Mouse (Mus musculus) gastrocnemius, postnatal 36 days (tissue): ENCODE measurements around the gene Siglec1. TPM values are rescaled to one million over a fixed set of nuclear protein-coding genes. Genes with fewer than 3 reads are reported as not detected.
A peak's percentile ranks its signal among the peaks of the same experiment; 100 is the strongest.
"Not testable (repeated sequence)": the region's sequence is repeated elsewhere in the genome, so short reads cannot be mapped to it uniquely, and the experiment has no call there.

Source experiments
- DNase-seq, 2 experiments: peaks; one replicate each; pipeline ENCODE4 v3.0.0; 2022
- intact Hi-C: fragments of 180-260 bp; cut with DNase I; formaldehyde crosslinking; loops from one replicate; pipeline ENCODE4 v1.15.1; 2025
- total RNA-seq, 2 experiments: library from RNA; stranded (reverse); gene quantifications; 2 replicates each; pipeline ENCODE4 v1.2.3; 2021

The Siglec1 gene
- total RNA-seq, 2 experiments from 2014 or later, result 0.43 to 0.76 TPM

DNA sequence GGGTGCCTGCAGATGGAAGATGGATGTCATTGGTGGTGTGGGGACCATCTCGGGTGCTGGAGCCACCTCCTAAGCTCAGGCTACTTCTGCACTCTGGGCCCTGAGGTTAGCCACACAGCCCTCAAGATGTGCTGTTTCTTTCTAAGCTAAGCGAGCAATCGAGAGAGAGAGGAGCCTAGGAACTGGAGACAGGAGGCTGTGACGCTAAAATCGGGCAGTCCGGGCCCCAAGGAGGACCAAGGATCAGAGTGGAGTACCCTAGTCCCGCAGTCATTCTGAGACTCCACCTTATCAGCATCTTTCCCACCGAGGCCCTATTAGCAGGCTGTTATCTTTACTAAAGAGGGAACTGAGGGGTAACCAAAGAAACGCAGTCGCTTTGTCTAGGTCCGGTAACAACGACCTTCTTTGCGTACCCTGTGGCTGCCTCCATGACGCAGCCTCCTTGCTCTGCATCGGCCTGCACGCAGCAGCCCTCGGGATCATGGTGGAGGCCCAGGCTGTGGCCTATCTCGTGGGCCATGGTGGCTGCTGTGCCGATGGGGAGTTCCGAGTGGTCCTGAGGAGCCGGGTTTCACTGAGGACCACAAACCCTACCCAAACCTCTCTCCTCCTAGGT, 31.8 kb downstream of the Siglec1 start:
- DNase-seq, result no peak
- intact Hi-C loops, result no loop called here

DNA sequence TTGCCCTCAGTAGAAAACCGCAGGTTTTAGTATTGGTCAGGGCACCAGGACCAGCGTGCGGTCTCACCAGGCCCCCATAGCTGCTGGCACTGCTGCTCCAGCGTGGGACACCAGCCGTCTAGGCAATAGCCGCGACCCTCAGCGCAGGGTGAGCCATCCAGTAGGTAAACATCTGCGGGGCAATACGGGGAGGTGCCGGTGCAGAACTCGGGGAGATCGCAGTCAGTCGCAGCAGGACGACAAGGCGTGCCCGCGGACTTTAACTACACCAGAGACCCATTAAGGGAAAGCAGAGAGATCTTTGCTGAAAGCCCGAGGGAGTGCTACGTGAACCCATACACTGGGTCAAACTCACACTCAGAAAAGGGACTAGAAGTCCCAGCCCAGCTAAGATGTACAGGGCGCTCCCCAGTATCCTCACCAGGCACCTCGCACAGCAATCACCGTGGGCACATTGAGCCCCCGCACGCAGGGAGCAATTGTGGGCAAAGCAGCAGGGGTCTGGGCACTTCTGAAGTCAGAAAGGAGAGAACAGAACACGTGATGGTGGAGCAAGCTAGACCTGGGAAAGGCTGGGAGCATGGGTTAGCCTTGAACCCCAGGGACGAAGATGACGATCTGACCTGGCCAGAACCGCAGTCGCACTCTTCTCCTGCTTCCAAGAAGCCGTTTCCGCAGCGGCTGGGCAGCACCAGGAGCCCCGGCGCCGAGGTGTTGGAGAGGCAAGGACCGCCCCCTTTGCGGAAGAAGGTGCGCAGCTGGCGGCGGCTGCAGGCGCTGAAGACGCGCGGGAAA, 32.5 kb downstream of the Siglec1 start:
- intact Hi-C loops, result no loop called here

DNA sequence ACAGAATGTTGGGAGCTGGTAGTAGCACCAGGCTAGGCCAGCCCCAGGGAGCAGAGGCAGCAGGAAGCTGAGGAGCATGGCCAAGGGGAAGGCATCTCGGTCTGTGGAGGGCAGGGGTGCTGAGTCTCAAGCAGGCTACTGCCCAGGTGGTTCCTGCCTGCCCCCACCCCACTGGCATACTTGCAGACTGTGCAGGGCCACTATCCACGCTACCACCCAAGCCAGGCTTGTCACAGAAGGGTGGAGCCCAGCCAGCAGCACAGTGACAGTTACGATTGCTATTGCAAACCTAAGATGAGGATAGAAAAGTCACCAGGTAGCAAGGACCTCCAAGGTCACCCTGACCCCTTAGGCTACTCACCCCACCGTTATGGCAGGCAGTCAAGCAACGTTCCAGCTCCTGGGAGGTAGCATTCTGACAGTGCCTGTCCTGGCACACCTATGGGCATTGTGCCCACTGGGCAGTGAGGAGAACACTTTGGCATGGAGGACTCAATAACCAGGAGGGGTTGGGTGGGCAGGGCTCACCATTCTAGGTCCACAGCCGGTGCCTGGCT, 33.6 kb downstream of the Siglec1 start:
- no peak for DNase-seq
- intact Hi-C loops, result no loop called here

More for the DNA sequence above, 32.5 kb downstream of the Siglec1 start:
- no peak for DNase-seq

DNA sequence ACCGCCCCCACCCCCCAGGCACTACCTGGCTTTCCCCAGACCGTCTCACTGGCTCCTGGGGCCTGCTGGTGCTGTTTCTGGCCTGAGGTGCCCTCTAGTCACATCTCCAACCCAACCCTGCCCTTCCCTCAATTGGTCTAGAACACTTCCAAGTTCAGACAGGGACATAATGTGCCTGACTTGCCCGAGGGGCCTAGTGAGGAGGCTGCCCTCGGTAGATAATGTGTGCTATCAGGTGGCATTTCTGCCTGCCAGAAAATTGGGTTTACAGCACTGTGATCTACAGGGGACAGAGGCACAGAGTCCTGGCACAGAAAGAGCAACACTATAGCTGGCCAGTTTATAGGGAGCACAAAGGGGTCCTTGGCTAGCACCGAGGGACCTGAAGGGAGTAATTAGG, 34.5 kb downstream of the Siglec1 start:
- intact Hi-C loops, result no loop called here
- DNase-seq, result no peak

DNA sequence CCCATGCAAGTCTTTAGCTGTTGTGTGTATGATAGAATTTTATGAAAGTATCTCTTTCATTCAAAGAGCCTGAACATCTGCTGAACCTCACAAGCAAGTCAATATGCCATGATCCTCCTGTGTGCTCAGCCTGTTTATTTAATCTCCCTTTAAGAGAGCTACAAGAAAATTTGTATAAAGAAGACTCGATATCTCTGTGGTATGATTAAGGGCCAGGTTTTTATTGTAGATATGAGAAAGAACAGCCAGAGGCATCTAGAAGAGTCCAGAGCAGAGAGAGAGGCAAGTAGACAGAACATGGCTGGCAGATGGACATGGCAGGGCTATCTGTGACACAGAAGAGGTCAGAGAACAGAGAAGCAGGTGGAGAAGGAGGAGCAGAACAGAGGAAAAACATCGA, 40.5 kb downstream of the Siglec1 start:
- intact Hi-C loops, result no loop called here
- no peak for DNase-seq

DNA sequence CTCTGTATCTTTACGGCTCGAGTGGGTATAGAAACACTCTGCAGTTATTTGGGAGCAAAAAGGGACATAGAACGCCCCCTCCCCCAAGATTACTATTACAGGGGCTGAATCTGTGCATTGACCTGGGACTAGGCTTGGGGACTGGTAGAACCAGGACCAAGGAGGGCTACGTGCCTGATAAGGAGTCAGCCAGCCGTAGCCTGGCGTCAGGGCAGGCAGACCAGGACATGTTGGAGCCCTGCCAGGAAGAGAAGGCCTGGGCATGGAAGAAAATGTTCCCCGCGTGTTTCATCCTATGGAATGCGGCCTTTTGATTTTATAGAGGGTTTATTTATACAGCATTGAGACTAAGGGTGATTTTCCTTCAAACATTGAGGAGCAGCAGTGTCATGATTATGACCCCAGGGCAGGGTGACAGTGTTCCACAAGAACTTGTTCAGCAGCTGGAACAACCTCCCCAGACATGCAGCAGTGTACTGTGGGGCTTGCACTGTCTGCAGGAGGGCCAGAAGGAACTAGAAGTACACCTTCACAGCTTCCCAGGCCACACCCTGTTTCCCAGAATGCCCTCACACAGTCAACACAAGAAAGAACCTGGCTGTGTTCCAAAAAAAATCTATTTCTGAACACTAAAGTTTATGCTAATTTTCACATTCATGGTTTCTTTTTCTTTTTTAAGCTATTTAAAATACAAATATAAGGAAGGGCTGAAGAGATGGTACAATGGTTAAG, 41.4 kb downstream of the Siglec1 start:
- DNase-seq, result no peak
- intact Hi-C loops, result no loop called here

DNA sequence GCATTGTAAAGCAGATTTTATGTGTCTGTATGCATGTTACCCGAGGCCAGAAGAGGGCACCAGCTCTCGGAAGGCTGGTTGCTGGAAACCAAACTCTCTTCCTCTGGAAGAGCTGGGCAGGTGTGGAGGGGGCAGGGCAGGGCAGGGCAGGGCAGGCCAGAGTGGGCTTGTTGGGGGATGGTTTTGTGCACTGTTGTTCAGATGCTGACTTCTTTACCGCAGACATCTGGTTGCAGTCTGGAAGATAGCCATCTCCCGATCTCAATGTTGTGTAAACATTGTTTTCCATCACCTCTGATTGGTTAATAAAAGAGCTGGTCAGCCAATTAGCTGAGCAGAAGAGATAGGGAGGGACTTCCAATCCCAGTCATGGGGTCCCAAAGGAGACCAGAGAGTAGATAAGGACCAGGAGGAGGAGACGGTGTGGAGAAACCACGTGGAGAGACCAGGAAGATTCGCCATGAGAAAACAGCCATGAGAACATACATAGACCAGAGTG, 42.2 kb downstream of the Siglec1 start:
- intact Hi-C loops, result no loop called here

DNA sequence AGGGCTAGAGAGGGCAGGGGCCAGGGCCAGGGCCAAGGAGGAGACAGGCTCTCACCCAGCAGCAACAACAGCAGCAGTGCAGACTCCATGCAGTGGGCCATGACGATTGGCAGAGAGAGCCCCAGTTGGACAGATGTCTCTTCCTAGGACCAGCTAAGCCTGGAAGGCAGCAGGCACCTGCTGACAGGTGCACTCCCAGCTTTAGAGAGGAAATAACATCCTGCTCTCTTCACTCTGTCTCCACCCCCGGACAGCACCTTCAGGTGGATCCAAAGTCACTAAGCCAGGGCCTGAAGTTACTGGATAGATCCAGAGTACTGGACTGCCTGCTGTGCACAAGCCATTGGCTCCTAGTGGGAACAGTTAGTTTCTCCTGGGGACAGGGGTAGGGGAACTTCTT, 43.6 kb downstream of the Siglec1 start, which contains the start of gene Gfra4:
TSS of gene Gfra4 (minus strand) at position 101 of the 400 bp plus-strand sequence.
- intact Hi-C loops, result no loop called here
- no peak for DNase-seq

More for the DNA sequence above, 42.2 kb downstream of the Siglec1 start:
- DNase-seq, result no peak

DNA sequence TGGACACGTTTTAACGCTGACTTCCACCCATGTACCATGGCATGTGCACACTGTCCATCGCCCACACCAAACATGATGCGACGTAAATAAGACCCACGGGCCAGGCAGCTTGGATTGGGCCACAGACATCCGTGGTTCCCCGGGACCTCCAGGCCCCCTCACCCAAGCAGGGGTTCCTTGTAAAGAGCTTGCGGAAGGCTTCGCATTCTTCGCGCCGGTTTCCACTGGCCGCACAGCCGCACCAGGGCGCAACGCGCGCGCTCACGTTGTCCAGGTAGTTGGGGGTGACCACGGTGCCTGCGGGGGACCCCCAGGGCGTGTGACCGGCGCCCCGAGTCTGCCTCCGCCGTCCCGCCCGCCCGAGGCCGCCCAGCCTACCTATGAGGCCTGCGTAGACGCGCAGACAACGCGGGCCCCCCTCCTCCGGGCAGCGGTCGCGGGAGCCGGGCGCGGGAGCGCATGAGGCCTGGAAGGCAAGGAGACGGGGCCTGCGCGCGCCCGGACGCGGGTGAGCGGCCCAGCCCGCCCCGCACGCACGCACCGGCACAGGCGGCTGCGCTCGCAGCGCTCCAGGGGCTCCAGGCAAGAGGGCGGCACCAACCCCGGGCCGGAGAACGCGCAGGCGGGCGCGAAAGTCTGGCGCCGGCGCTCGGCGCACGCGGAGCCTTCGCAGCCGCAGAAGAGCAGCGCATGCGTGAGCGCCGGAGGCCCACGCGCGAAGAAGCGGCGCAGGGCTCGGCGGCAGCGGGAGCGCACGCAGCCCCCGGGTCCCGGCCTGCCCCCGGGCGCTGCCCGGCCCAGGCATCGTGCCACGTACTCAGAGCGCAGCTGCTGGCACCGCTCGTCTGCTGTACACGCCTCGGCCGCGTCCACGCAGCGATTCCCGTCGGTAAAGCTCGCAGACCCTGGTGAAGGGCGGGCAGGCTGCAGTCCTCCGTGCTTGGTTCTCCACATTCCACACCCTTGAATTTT, 45.4 kb downstream of the Siglec1 start:
- intact Hi-C loops, result no loop called here
- no peak for DNase-seq

DNA sequence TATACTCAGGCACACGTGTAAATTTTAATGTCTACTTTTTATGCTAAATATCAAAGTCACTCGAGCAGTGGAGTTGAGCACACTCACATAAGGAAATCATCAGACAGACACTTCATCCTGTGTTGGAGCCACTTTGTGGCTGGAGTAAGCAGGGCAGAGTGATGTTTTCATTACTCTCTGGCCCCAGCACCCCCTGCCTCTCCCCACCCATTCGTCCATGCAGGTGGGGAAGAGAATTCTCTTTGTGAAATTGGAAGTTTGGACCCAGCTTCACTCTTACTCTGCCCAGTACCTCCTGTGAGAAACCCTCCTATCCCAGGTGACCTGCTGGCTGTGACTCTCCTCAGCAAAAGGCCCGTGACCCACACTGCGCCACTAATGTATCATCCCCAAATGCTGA, 47.9 kb downstream of the Siglec1 start:
- DNase-seq, result no peak
- intact Hi-C loops, result no loop called here

DNA sequence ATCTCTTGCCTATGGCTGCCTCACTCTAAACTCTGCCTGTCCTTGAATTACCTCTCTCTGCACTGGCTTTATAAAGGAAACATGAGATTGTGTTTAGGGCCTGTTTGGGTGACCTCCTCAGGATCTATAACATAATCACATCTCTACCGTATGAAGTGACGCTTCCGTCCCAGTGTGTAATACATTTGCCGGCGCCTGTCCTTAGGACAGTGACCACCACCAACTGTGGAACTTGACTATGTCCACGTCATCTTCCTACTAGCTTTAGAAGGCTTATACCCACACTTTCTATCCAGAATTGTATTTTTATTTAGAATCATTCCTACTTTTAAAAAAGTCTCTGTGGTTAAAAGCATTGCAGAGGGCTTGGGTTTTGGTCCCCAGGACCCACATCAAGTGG, 48.4 kb downstream of the Siglec1 start:
- intact Hi-C loops, result no loop called here
- no peak for DNase-seq

DNA sequence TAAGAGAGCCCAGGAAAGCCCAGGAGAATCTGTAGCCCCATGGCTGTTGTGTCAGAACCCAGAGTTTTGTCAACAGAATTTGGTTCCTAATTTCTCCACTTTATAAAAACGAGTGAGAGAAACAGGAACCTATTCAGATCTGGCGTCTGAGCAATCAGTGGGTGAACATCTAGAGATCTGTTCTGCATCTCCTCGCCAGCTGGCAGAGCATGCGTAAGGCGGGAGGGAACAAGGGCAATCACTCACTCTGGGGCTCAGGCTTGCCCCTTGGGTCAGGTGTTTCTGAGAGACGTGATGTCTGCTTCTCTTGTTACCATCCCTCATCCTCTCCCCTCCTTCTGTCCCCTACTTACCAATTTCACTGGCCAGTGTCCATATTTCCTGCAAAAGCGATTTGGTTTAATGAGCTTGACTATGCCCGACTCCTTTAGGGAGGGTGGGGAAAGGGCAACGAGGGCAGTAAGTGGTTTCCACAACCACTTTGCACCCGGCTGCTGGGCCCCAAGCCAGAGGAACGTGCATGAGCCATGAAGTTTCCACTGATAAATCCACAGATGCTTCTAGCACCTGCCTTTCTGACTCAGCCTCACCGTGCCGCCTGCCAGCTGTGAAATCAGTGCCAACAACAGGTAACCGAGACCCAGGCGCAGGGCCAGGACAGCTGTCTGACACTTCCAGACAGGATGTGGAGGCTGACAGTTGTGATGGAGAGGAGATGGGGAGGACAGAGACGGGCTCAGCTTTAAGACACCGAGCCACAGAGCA, 49.2 kb downstream of the Siglec1 start:
- intact Hi-C loops, result no loop called here
- DNase-seq, result peak; percentile 54 to 56

DNA sequence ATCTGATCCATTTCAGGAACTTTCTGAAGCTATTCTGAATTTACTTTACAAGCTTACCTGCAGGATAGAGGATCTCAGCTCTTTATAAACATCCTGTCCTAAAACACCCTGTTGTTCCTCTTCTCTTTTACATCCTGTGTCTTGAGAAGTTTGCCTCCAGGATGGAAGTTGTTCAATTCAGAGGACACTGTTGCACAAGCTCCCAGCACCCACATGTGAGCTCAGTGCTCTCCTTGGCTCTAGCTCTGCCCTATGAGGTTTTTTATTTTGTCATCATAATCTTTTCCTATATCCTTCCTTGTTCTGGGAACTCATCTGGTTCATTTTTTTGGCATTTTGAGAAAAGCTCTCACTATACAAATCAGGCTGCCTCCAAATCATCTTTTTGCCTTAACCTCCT, 49.8 kb downstream of the Siglec1 start:
- DNase-seq, result no peak
- intact Hi-C loops, result no loop called here

DNA sequence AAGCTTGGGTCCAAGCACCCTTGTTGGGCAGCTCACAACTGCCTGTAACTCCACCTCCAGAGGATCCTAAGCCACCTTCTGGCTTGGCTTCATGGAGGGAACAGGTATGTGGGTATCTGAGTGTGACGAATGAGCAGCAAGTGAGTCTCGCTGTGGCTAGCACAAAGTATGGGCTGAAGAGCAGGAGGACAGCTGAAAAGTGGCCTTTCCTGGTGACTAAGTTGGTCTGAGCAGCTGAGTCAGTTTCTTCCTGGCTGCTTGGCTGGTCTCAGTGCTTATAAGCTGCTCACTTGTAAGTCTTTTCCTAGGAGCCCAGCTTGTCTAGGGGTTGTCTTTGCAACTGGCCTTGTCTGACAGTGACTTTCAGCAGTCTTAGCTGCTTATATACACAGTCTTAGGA, 50.2 kb downstream of the Siglec1 start:
- no peak for DNase-seq
- intact Hi-C loops, result no loop called here

DNA sequence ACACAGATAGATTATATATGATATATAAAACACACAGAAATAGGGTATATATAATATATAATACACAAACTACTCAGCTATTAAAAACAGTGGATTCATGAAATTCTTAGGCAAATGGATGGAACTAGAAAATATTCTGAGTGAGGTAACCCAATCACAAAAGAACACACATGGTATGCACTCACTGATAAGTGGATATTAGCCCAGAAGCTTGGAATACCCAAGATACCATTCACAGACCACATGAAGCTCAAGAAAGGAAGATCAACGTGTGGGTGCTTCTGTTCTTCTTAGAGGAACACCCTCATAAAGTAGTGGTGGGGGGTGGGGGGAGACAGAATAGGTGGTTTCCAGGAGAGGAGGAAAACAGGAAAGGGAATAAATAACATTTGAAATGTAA, 55.2 kb downstream of the Siglec1 start:
- intact Hi-C loops, DNase-seq: not testable (repeated sequence)

DNA sequence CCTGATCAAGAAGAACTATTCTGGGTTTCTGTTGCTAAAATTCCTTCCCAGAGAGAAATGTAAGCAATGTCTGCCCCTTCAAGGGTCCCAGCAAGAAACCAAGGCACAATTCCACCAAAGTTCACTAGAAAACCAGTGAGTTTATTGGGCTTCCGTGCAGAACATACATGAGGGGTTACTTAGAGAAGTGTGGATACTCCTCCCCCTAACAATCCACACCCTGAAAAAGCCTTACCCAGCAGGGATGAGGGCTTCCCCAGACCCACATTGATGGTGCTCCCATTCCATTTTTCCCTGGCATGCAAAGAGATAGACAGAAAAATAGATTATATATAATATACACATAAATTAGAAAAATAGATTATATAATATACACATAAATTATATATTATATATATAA, 55.6 kb downstream of the Siglec1 start:
- no peak for DNase-seq
- intact Hi-C loops, result no loop called here

DNA sequence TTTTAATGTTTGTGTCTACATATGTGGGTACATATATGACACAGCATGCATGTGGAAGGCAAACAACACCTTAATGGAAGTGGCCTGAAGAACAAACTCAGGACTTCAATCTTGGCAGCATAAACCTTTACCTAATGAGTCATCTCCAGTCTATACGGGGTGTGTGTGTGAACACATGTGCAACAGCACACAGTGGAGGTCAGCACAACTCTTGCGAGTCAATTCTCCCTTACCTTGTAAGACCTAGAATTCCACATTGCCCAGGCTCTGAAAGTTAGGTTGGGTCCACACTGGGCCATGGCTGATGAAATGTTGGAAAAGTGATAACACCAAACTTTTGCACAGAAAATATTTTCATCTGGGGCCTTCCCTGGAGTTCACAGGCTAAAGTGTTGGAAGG, 56.0 kb downstream of the Siglec1 start:
- intact Hi-C loops, result no loop called here
- no peak for DNase-seq

DNA sequence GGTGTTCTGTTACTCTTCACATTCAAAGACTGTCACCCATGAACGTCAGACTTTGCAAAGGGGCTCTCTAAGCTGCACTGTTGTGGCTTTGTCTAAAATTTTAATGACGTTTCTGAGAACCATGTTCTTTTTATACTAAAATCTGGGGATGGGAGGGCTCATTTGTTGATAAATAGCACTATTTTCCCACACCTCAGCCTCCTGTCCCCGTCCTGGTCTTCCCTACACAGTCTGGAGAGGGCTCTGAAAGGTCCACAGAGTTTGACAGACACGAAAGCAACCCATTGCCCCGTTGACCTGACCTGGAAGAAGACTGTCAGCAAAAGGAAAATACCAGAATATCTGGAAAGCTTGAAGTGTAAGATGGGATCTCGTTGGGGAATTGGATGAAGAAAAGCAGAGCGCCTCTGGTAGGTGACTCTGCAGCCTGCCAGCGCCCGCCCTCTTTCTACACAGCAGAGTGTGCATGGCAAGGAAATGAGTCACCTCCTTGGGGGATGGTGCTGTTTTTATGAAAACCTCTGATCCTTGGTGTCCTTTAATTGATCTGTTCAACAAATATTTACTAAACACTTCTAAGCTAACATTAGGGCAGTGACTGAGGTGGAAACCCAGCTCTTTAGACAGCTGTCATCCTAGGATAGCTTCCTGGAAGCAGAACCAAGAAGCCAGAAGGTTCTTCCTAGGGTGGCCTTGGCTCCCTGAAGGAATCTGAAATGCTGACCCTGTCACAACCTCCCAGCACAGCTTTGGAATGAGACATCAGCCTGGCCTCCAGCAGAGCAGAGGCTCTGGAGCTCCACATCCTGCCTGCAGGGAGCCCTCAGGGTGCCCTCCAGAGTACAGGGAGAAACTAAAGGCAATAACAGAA, 57.3 kb downstream of the Siglec1 start:
- DNase-seq, result no peak
- intact Hi-C loops, result no loop called here
